Mouse (Mus musculus) embryo, embryonic 10.5 days (tissue): ENCODE measurements around the gene Klk1b24.
"Not testable (repeated sequence)": the region's sequence is repeated elsewhere in the genome, so short reads cannot be mapped to it uniquely, and the experiment has no call there.

Experiments
- DNase-seq: peaks from one replicate; pipeline ENCODE4 v3.0.0-alpha.2; 2015; ENCODE audit warnings: low spot score

The Klk1b24 gene

GRCm38 (mm10) chr7:44187936-44188335, at the start of gene Klk1b24:
Klk1b24 (plus strand) TSS chr7:44188236.
- DNase-seq = not testable (repeated sequence)

- DNase-seq = no peak
Measured at GRCm38 (mm10) chr7:44179299-44180045, 8.6 kb upstream of the Klk1b24 start.

- DNase-seq = not testable (repeated sequence)
Measured at GRCm38 (mm10) chr7:44186516-44186915, 1.5 kb upstream of the Klk1b24 start.

- DNase-seq = not testable (repeated sequence)
Measured at GRCm38 (mm10) chr7:44193466-44193865, 5.4 kb downstream of the Klk1b24 start.

GRCm38 (mm10) chr7:44197891-44198290, 9.9 kb downstream of the Klk1b24 start, which contains the start of gene Klk1b3:
Klk1b3 (plus strand) TSS chr7:44198191.
- no peak for DNase-seq

GRCm38 (mm10) chr7:44207135-44207534, 19.1 kb downstream of the Klk1b24 start, which contains the start of gene Klk1b4:
Klk1b4 (plus strand) TSS chr7:44207435.
- DNase-seq = not testable (repeated sequence)

GRCm38 (mm10) chr7:44208307-44208706, 20.3 kb downstream of the Klk1b24 start:
- DNase-seq = no peak

GRCm38 (mm10) chr7:44215645-44216044, 27.6 kb downstream of the Klk1b24 start, which contains the start of gene Klk1b5:
Klk1b5 (plus strand) TSS chr7:44215945.
- no peak for DNase-seq

GRCm38 (mm10) chr7:44221601-44222000, 33.6 kb downstream of the Klk1b24 start:
- DNase-seq = not testable (repeated sequence)

GRCm38 (mm10) chr7:44222335-44222734, 34.3 kb downstream of the Klk1b24 start:
- DNase-seq = not testable (repeated sequence)

GRCm38 (mm10) chr7:44225076-44225475, 37.0 kb downstream of the Klk1b24 start, which contains the start of gene Klk1:
Klk1 (plus strand) TSS chr7:44225360.
- DNase-seq = no peak

GRCm38 (mm10) chr7:44235909-44236308, 47.9 kb downstream of the Klk1b24 start, which contains the start of gene Gm36864:
Gm36864 (plus strand) TSS chr7:44236177.
- no peak for DNase-seq

- no peak for DNase-seq
Measured at GRCm38 (mm10) chr7:44239913-44240312, 51.9 kb downstream of the Klk1b24 start.

GRCm38 (mm10) chr7:44240712-44241111, 52.7 kb downstream of the Klk1b24 start:
- DNase-seq = no peak

GRCm38 (mm10) chr7:44241163-44241562, 53.1 kb downstream of the Klk1b24 start:
- DNase-seq = no peak
